Mouse (Mus musculus) hindbrain, embryonic 10.5 days (tissue): ENCODE measurements at regions not wholly inside any gene's neighbourhood (a gene's known extent, or its start where the extent isn't known, plus 50 kb on each side); places are given as distances from the start of the nearest gene placed in this dataset.
A peak's percentile ranks its signal among the peaks of the same experiment; 100 is the strongest.
"Not testable (repeated sequence)": the region's sequence is repeated elsewhere in the genome, so short reads cannot be mapped to it uniquely, and the experiment has no call there.

Experiments
- DNase-seq: peaks from one replicate; pipeline ENCODE4 v3.0.0-alpha.2; 2017; ENCODE audit warnings: low spot score
- H3K27ac ChIP-seq: fragments of 300-500 bp; sonication (generic); 2 replicates; pipeline ENCODE4 v1.5.1; 2016; ENCODE audit warnings: mild to moderate bottlenecking, moderate library complexity
- H3K27me3 ChIP-seq: fragments of 300-500 bp; sonication (generic); 2 replicates; pipeline ENCODE4 v1.6.1; 2016; ENCODE audit warnings: mild to moderate bottlenecking; ENCODE audit not compliant: poor library complexity, insufficient read depth, severe bottlenecking
- H3K36me3 ChIP-seq: fragments of 300-500 bp; sonication (generic); 2 replicates; pipeline ENCODE4 v1.6.1; 2016; ENCODE audit warnings: mild to moderate bottlenecking, moderate library complexity
- H3K4me1 ChIP-seq: fragments of 300-500 bp; sonication (generic); replicated peaks from 2 replicates; pipeline ENCODE4 v1.6.1; 2016; ENCODE audit warnings: mild to moderate bottlenecking
- H3K4me3 ChIP-seq: fragments of 300-500 bp; sonication (generic); 2 replicates; pipeline ENCODE4 v1.5.1; 2016; ENCODE audit warnings: mild to moderate bottlenecking, moderate library complexity
- H3K9me3 ChIP-seq: fragments of 300-500 bp; sonication (generic); 2 replicates; pipeline ENCODE4 v1.6.1; 2016; ENCODE audit warnings: mild to moderate bottlenecking, moderate library complexity
- WGBS: fragments of 180-500 bp; shearing (Covaris S2); methylation state at CpG from one replicate; pipeline ENCODE4 v1.1.7; 2016; 5-methylcytosine and 5-hydroxymethylcytosine counted together

DNA sequence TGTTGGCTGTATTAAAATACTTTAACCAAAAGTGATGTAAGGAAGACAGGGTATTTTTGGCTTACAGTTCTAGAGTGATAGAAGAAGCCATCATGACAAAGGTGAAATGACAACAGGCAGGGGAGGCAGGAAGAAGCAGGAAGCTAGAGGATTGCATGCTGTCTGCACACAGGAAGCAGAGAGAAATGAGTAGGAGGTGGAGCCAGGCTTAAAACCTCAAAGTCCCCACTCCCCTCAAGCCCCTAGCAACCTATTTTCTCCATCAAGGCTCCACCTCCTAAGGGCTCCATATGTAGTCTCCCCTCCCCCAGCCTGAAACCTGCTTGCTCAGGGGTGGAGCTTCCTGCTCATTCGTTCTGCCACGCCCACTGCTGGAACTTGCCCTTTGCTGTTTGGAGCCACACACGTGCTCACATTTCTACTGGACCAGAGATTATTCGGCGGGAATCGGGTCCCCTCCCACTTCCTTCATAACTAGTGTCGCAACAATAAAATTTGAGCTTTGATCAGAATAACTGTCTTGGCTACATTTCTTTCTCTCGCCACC lies 91.9 kb downstream of the Rassf10 start:
- H3K36me3 ChIP-seq, DNase-seq, H3K27me3 ChIP-seq, H3K9me3 ChIP-seq, H3K4me3 ChIP-seq: not testable (repeated sequence)
- Histone ChIP-seq H3K4me1 (peaks cover 22% of the 10 kb centered on the region), H3K27ac (peak overlapping the region; percentile 45; the same call in 1 of the 2 replicates)
- WGBS: 70% methylated on average over 8 of the region's 8 CpGs

DNA sequence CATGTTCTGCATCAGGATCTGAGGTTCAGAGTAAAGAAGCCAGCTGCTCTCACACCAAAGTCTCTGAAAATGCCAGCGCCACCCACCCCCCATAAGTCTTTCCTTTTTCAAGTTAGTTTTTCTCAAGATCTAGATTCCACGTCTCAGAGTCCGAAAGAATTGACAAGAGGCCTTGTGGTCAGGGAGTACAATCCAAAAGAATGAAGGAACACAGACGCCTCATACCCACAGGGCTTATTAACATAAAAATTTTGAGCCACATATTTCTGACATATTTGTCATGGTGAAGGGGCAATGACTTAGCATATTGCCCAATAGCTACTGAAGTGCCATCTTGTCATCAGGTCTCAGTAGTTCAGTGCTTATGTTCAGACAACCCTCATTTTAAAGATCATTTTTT lies 92.6 kb downstream of the Rassf10 start:
- H3K9me3 ChIP-seq: no peaks in the 10 kb centered on the region
- H3K27ac ChIP-seq: no peak overlapping the region
- 94% methylated on average over 4 of the region's 4 CpGs for WGBS
- H3K27me3 ChIP-seq: no peaks in the 10 kb centered on the region
- peaks cover 17% of the 10 kb centered on the region for H3K4me1 ChIP-seq
- no peak for DNase-seq
- no peaks in the 10 kb centered on the region for H3K36me3 ChIP-seq
- H3K4me3 ChIP-seq: no peak overlapping the region

DNA sequence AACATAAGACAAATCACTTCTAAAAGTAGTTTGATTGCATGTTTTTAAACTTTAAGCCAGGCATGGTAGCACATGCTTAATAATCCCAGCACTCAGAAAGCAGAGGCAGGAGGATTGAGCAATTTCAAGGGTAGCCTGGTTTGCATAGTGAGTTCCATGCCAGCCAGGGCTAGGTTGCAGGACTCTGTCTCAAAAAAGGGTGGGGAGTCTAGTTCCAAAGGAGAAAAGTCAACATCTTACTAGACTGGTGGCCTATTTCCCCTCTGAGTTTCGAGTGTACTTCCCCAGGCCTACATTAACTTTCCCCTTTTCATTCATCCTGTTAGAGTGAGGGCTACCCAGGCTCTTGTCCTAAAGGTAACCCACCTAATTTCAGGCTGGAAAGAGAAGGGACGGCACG lies 93.8 kb downstream of the Rassf10 start:
- Histone ChIP-seq H3K4me1 (peaks cover 18% of the 10 kb centered on the region), H3K27me3 (no peaks in the 10 kb centered on the region), H3K9me3 (no peaks in the 10 kb centered on the region), H3K36me3 (no peaks in the 10 kb centered on the region), H3K27ac (peak overlapping the region; percentile 73; the same call in 1 of the 2 replicates), H3K4me3 (no peak overlapping the region)
- 82% methylated on average over 3 of the region's 3 CpGs for WGBS
- no peak for DNase-seq

DNA sequence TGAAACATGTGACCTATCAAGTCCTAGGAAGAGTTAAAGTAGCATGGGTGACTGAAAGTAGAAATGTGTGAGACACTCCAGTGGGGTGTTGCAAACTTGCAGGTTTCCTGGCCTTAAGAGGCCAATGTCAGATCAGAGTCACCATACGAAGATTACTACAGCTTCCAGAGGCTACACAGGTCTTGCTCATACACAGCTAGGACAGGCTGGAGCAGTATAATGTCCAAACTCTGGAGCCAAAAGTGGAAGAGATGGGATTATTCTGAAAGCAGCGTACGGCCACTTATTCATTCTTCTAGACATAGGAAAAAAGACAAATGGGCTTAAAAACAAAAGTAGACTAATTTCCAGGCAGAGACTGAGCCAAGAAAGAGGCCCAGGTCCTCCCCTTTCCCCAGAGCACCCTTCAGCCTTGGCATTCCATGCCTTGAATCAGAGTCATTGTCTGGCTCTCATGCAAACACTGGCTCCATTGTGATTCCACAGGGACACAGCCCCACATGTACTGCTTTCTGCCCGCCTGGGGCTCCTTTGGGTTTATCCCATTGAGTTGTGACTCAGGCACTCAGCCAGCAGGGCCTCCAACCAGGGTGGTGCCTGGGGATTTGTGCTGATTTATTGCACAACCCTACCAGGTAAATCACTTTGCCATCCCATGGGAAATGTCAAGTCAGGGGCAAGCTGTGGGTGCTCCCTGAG lies 94.5 kb downstream of the Rassf10 start:
- DNase-seq: peak; percentile 23
- peak overlapping the region; percentile 73 for H3K27ac ChIP-seq

DNA sequence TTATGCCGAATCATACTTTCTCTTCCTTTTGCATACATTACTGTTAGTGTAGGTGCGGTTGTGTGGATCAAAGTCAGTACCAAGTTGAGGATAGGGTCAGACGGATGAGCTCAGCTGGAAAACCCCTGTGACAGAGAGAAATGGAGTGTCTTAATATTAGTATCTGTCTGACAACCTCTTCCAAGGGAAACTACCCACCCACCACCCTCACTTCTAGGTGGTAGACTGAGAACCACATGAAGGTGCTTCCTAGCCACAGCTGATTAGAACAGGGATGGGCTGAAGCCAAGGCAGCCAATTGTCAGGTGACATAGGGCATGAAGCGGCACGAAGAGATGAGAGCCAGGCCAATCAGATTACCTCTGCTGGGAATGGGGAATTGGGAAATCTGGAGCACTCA lies 95.7 kb downstream of the Rassf10 start:
- H3K4me3 ChIP-seq: no peak overlapping the region
- no peaks in the 10 kb centered on the region for H3K27me3 ChIP-seq
- DNase-seq: no peak
- H3K4me1 ChIP-seq: peaks cover 27% of the 10 kb centered on the region
- H3K27ac ChIP-seq: no peak overlapping the region
- 87% methylated on average over 5 of the region's 5 CpGs for WGBS
- no peaks in the 10 kb centered on the region for H3K9me3 ChIP-seq
- no peaks in the 10 kb centered on the region for H3K36me3 ChIP-seq

More for the DNA sequence above, 94.5 kb downstream of the Rassf10 start:
- 62% methylated on average over 4 of the region's 4 CpGs for WGBS
- Histone ChIP-seq H3K36me3 (no peaks in the 10 kb centered on the region), H3K4me3 (no peak overlapping the region), H3K4me1 (peaks cover 25% of the 10 kb centered on the region), H3K9me3 (no peaks in the 10 kb centered on the region), H3K27me3 (no peaks in the 10 kb centered on the region)

DNA sequence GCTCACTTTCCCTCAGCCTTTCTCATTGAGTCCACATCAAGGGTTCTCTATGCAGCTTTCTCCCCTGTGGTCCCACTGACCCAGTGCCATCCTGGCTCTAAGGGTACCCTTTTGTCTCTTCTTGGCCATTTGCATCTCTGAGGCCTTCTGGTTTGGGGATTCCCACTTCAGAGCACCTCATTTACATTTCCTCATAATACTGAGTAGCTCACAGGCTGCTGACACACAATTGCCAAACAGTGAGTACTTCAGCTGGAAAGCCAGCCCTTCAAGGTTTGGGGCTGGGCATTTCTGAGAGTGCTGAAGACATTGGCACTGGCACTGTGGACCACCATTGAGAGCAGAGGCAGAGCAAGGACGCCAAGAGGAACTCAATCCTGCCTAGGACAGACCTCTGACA lies 99.2 kb downstream of the Rassf10 start:
- Histone ChIP-seq H3K9me3 (no peaks in the 10 kb centered on the region), H3K4me3 (no peak overlapping the region), H3K36me3 (no peaks in the 10 kb centered on the region), H3K27me3 (no peaks in the 10 kb centered on the region), H3K4me1 (peaks cover 19% of the 10 kb centered on the region), H3K27ac (peak overlapping the region; percentile 53; the same call in 1 of the 2 replicates)
- WGBS: 52% methylated on average over 1 of the region's 1 CpGs
- DNase-seq: no peak

DNA sequence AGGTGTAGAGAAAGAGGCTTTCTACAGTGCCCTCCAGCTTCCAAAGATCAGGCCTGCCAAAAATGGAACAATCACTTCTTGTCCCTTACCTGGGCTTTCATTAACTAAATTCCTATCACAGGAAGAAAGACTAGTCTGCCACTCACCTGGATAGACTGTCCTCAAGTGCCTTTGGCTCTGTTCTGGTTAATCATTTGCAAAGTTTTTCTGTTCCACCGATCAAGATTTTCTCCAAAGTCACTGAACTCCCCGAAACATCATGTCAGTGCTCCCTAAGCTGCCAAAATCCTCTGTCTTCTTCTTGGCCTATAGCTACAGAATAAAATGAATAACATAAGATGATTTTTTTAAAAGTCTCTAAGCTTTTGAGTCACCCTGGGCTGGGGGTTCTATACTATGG lies 102.7 kb downstream of the Rassf10 start:
- 91% methylated on average over 2 of the region's 2 CpGs for WGBS
- Histone ChIP-seq H3K4me1 (peaks cover 21% of the 10 kb centered on the region), H3K4me3 (no peak overlapping the region), H3K27ac (no peak overlapping the region), H3K36me3 (no peaks in the 10 kb centered on the region), H3K9me3 (no peaks in the 10 kb centered on the region), H3K27me3 (no peaks in the 10 kb centered on the region)
- DNase-seq: no peak

DNA sequence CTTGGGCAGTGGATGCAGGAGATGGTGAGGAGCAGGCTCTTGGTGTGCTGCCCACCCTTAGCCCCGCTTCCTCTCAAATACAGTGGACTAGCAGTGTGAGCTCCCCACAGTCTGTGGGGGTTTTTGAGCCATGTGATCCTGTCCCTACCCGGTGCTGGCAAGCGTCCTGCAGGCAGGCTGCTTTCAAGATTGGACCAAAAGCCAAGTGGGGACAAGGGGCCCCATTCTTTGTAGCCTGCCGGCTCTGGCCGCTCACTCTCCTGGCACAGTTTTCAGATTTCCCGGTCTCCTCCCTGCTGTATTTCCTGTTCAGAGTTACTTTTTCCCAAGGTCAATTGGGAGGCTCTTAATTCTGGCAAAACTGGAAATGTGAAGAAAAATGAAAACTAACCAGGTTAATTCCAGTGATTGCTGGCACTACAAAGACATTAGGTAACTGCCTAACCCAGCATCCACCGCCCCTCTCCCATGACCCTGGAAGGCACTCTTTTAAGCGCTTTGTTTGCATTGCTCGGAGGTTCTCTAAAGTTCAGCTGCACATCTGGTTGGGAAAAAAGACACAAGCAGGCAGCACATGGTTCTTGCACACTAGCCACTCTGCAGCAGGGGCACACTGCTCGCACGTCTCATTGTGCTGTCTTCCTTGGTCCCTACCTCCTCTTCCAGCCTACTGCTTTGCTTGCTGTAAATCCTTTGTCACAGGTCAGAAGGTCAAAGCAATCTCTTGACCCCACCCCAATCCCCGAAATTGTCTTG lies 105.6 kb downstream of the Rassf10 start:
- Histone ChIP-seq H3K9me3 (no peaks in the 10 kb centered on the region), H3K4me1 (peaks cover 10% of the 10 kb centered on the region), H3K27ac (peak overlapping the region; percentile 56), H3K36me3 (no peaks in the 10 kb centered on the region), H3K27me3 (no peaks in the 10 kb centered on the region), H3K4me3 (no peak overlapping the region)
- 45% methylated on average over 12 of the region's 12 CpGs for WGBS
- peak; percentile 10 for DNase-seq

DNA sequence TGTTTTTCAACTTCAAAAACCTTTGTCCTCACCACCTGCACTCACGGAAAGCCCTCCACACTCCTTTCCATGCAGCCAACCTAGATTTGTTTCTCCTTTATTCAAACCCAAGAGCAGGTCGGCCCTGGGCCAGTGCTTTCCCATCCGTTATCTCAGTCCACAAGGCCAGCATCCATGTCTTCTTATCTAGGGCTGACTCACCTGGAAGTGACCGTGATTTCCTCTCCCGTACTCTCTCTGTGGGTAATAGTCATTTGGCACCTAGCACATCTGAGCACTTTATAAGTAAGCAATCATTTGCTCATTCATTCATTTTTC lies 106.2 kb downstream of the Rassf10 start:
- Histone ChIP-seq H3K4me1 (peaks cover 10% of the 10 kb centered on the region), H3K27ac (peak overlapping the region; percentile 56; the same call in 1 of the 2 replicates), H3K4me3 (no peak overlapping the region), H3K27me3 (no peaks in the 10 kb centered on the region), H3K36me3 (no peaks in the 10 kb centered on the region), H3K9me3 (no peaks in the 10 kb centered on the region)
- DNase-seq: no peak
- WGBS: 70% methylated on average over 5 of the region's 5 CpGs

DNA sequence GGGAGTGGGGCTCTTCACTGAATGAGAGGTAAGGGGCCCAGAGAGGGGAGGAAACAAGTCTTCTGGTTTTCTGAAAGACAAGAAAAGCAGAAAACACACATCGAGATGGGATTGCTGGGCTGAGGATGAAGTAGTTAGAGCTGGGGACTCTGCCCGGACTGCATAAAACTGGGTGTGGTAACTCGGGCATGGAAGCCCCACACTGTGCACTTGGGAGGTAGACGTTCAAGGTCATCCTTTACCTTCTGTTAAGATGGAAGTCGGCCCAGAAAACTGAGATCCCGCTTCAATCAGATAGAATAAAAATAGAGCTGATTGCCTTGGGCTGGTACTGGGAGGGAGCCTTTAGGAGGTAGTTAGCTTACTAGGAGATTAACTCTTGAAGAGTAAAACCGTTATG lies 107.2 kb downstream of the Rassf10 start:
- DNase-seq: no peak
- Histone ChIP-seq H3K36me3 (no peaks in the 10 kb centered on the region), H3K27ac (no peak overlapping the region), H3K27me3 (no peaks in the 10 kb centered on the region), H3K4me3 (no peak overlapping the region), H3K9me3 (no peaks in the 10 kb centered on the region), H3K4me1 (peaks cover 10% of the 10 kb centered on the region)
- 88% methylated on average over 7 of the region's 7 CpGs for WGBS

DNA sequence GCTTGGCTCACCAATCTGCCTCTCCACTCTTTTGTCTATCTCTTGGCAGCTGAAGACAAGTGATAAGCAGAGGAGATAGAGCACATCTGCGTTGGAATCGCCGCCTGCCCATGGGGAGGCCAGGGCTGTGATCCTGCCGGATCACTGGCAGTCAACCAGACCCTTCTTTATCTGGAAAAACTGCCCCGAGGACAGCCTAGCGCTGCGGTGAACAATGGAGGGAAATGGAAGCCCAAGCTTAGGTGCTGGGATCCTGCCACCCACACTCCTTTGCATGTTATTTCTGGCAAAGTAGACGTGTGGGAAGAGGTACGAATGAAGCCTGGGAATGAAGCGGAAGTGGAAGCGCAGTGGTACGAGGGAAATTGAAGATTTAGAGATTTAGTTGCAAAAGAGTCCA lies 112.8 kb downstream of the Rassf10 start:
- no peaks in the 10 kb centered on the region for H3K36me3 ChIP-seq
- peaks cover 7% of the 10 kb centered on the region; the same call in 1 of the 2 replicates for H3K4me1 ChIP-seq
- H3K27me3 ChIP-seq: no peaks in the 10 kb centered on the region
- no peak overlapping the region for H3K4me3 ChIP-seq
- 76% methylated on average over 12 of the region's 12 CpGs for WGBS
- DNase-seq: no peak
- no peak overlapping the region for H3K27ac ChIP-seq
- no peaks in the 10 kb centered on the region for H3K9me3 ChIP-seq

DNA sequence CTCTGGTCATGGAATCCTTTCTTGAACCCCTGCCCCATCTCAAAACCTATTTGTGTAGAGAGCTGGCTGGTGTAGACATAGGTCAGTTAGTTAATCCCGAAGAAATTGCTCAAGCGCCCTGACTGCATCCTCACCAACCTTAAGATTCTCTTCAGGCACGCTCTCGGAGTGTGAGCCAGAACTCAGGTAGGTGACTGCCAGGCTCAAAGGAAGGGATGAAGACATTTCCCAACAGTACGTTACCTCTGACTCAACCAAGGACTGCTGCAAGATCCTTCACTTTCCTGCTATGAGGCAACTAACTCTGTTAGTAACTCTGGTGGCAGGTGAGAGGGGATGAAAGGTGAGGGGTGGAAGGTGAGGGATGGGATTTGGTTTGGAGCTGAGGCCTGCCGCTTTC lies 114.5 kb downstream of the Rassf10 start:
- 96% methylated on average over 6 of the region's 6 CpGs for WGBS
- H3K4me3 ChIP-seq: no peak overlapping the region
- DNase-seq: no peak
- no peaks in the 10 kb centered on the region for H3K9me3 ChIP-seq
- H3K36me3 ChIP-seq: no peaks in the 10 kb centered on the region
- no peak overlapping the region for H3K27ac ChIP-seq
- peaks cover 8% of the 10 kb centered on the region; the same call in 1 of the 2 replicates for H3K4me1 ChIP-seq
- H3K27me3 ChIP-seq: no peaks in the 10 kb centered on the region

DNA sequence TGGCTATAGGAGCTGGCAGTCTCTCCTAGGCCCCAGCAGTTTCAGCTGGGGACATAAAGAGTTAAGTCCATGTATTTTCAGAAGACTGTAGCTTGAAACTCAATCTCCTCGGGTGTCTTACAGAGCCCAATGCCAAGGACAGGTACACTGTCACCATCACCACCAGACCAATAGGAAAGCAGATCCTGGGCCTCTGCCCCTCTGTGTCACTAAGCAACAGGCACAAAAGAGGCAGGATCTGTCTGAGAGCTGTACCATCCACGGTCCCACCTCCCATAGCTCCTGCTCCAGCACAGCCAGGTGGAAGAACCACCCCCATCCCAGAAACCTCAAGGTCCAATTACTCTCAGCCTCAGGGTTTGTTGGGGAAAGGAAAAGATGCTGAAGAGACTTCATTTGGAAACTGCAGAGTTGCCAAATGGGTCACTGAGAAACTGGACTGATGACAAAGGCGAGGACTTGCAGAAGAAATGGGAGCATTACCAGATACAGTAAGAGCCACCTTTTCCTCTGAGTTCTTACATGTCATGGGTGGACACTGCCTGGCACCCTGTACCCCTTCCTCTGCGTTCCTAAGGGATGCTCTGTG lies 115.7 kb downstream of the Rassf10 start:
- Histone ChIP-seq H3K4me3 (no peak overlapping the region), H3K4me1 (peaks cover 8% of the 10 kb centered on the region; the same call in 1 of the 2 replicates), H3K27me3 (no peaks in the 10 kb centered on the region), H3K36me3 (no peaks in the 10 kb centered on the region), H3K27ac (no peak overlapping the region), H3K9me3 (no peaks in the 10 kb centered on the region)
- 74% methylated on average over 4 of the region's 4 CpGs for WGBS
- DNase-seq: no peak
